Mouse (Mus musculus) heart, embryonic 15.5 days (tissue): ENCODE results near the gene Draxin. TPM values are rescaled to one million over a fixed set of nuclear protein-coding genes. Genes with fewer than 3 reads are reported as not detected.

Experiments used
- ATAC-seq: fragments of 200-750 bp; cut with Nextera tagmentation; replicated peaks from 2 replicates; pipeline ENCODE4 v1.8.0; 2017; ENCODE audit warnings: low read depth, moderate TSS enrichment; ENCODE audit not compliant: insufficient number of reproducible peaks, insufficient read depth, low FRiP score
- H3K27ac ChIP-seq: fragments of 300-500 bp; sonication (generic); 2 replicates; pipeline ENCODE4 v1.5.1; 2015; ENCODE audit warnings: mild to moderate bottlenecking, inconsistent platforms
- H3K27me3 ChIP-seq: fragments of 300-500 bp; sonication (generic); 2 replicates; pipeline ENCODE4 v1.6.1; 2015; ENCODE audit warnings: inconsistent platforms
- H3K36me3 ChIP-seq: fragments of 300-500 bp; sonication (generic); 2 replicates; pipeline ENCODE4 v1.6.1; 2015; ENCODE audit warnings: mild to moderate bottlenecking, inconsistent platforms
- H3K4me1 ChIP-seq: fragments of 300-500 bp; sonication (generic); replicated peaks from 2 replicates; pipeline ENCODE4 v1.6.1; 2015; ENCODE audit warnings: inconsistent platforms
- H3K4me2 ChIP-seq: fragments of 300-500 bp; sonication (generic); 2 replicates; pipeline ENCODE4 v1.6.1; 2015; ENCODE audit warnings: inconsistent platforms, mild to moderate bottlenecking, moderate library complexity
- H3K4me3 ChIP-seq: fragments of 300-500 bp; sonication (generic); 2 replicates; pipeline ENCODE4 v1.5.1; 2015; ENCODE audit warnings: mild to moderate bottlenecking, inconsistent platforms
- H3K9ac ChIP-seq: fragments of 300-500 bp; sonication (generic); 2 replicates; pipeline ENCODE4 v1.6.1; 2015; ENCODE audit warnings: mild to moderate bottlenecking, inconsistent platforms
- H3K9me3 ChIP-seq: fragments of 300-500 bp; sonication (generic); replicated peaks from 2 replicates; pipeline ENCODE4 v1.6.1; 2016; ENCODE audit warnings: inconsistent platforms
- WGBS: fragments of 180-500 bp; shearing (Covaris S2); methylation state at CpG from one replicate; pipeline ENCODE4 v1.1.7; 2015; ENCODE audit warnings: mixed read lengths; 5-methylcytosine and 5-hydroxymethylcytosine counted together
- polyA plus RNA-seq: library from polyadenylated mRNA; unstranded; fragments of >200 nt; fragmentation: Nextera tagmentation; extraction: Ambion mirVana; gene quantifications from 2 replicates; pipeline ENCODE4 v1.2.1, GENCODE M21; 2015

Draxin gene
- polyA plus RNA-seq, 1 experiment from 2014 or later: not detected

- no peaks in the 10 kb centered on the region for H3K9me3 ChIP-seq
- no peaks in the 10 kb centered on the region for H3K27me3 ChIP-seq
- H3K36me3 ChIP-seq: no peaks in the 10 kb centered on the region
- peaks cover 12% of the 10 kb centered on the region for H3K4me1 ChIP-seq
- no peak overlapping the region for H3K4me3 ChIP-seq
- no peak overlapping the region for H3K27ac ChIP-seq
- 43% methylated on average over 9 of the region's 9 CpGs for WGBS
- H3K4me2 ChIP-seq: no peak overlapping the region
- ATAC-seq: no peak; the same call in 1 of the 2 replicates
- H3K9ac ChIP-seq: no peak overlapping the region
These were observed 64.1 kb downstream of the Draxin start for GRCm38 (mm10) chr4:148066401-148066744.

- H3K9ac ChIP-seq: no peak overlapping the region
- H3K9me3 ChIP-seq: no peaks in the 10 kb centered on the region
- H3K4me3 ChIP-seq: no peak overlapping the region
- H3K27ac ChIP-seq: no peak overlapping the region
- peaks cover 12% of the 10 kb centered on the region for H3K4me1 ChIP-seq
- 56% methylated on average over 6 of the region's 6 CpGs for WGBS
- ATAC-seq: no peak
- H3K36me3 ChIP-seq: no peaks in the 10 kb centered on the region
- no peak overlapping the region for H3K4me2 ChIP-seq
- no peaks in the 10 kb centered on the region for H3K27me3 ChIP-seq
These were observed 64.6 kb downstream of the Draxin start for GRCm38 (mm10) chr4:148065702-148066400.

GRCm38 (mm10) chr4:148061086-148061480 lies 69.4 kb downstream of the Draxin start:
- Histone ChIP-seq H3K4me1 (peaks cover 17% of the 10 kb centered on the region), H3K9me3 (no peaks in the 10 kb centered on the region), H3K4me2 (no peak overlapping the region), H3K4me3 (no peak overlapping the region), H3K27me3 (no peaks in the 10 kb centered on the region), H3K9ac (no peak overlapping the region), H3K27ac (no peak overlapping the region), H3K36me3 (peaks cover 15% of the 10 kb centered on the region)
- 86% methylated on average over 9 of the region's 9 CpGs for WGBS
- no peak for ATAC-seq

GRCm38 (mm10) chr4:148060120-148061085 lies 70.1 kb downstream of the Draxin start:
- no peak overlapping the region for H3K9ac ChIP-seq
- H3K4me3 ChIP-seq: no peak overlapping the region
- H3K27ac ChIP-seq: no peak overlapping the region
- no peaks in the 10 kb centered on the region for H3K27me3 ChIP-seq
- H3K9me3 ChIP-seq: no peaks in the 10 kb centered on the region
- peaks cover 22% of the 10 kb centered on the region for H3K36me3 ChIP-seq
- no peak overlapping the region for H3K4me2 ChIP-seq
- peaks cover 15% of the 10 kb centered on the region for H3K4me1 ChIP-seq
- no peak; the same call in 1 of the 2 replicates for ATAC-seq
- WGBS: 45% methylated on average over 13 of the region's 13 CpGs

- Histone ChIP-seq H3K4me3 (no peak overlapping the region), H3K27me3 (no peaks in the 10 kb centered on the region), H3K27ac (no peak overlapping the region), H3K4me1 (peaks cover 15% of the 10 kb centered on the region), H3K4me2 (no peak overlapping the region), H3K9me3 (no peaks in the 10 kb centered on the region), H3K9ac (no peak overlapping the region), H3K36me3 (peaks cover 31% of the 10 kb centered on the region)
- ATAC-seq: no peak
- 90% methylated on average over 6 of the region's 6 CpGs for WGBS
These were observed 71.5 kb downstream of the Draxin start for GRCm38 (mm10) chr4:148058993-148059392.

- ATAC-seq: no peak
- Histone ChIP-seq H3K4me2 (no peak overlapping the region), H3K27me3 (no peaks in the 10 kb centered on the region), H3K9me3 (no peaks in the 10 kb centered on the region), H3K4me3 (no peak overlapping the region), H3K36me3 (peaks cover 37% of the 10 kb centered on the region), H3K4me1 (peaks cover 15% of the 10 kb centered on the region), H3K27ac (no peak overlapping the region), H3K9ac (no peak overlapping the region)
- 84% methylated on average over 9 of the region's 9 CpGs for WGBS
These were observed 72.2 kb downstream of the Draxin start for GRCm38 (mm10) chr4:148058218-148058819.

- Histone ChIP-seq H3K27me3 (no peaks in the 10 kb centered on the region), H3K4me3 (no peak overlapping the region), H3K27ac (peak overlapping the region; percentile 76), H3K4me1 (peaks cover 15% of the 10 kb centered on the region), H3K9ac (no peak overlapping the region), H3K4me2 (no peak overlapping the region), H3K36me3 (peaks cover 43% of the 10 kb centered on the region), H3K9me3 (no peaks in the 10 kb centered on the region)
- ATAC-seq: no peak
- 57% methylated on average over 5 of the region's 5 CpGs for WGBS
These were observed 72.8 kb downstream of the Draxin start for GRCm38 (mm10) chr4:148057661-148058209.

GRCm38 (mm10) chr4:148056801-148057200 lies 73.7 kb downstream of the Draxin start:
- peaks cover 52% of the 10 kb centered on the region for H3K36me3 ChIP-seq
- H3K9me3 ChIP-seq: no peaks in the 10 kb centered on the region
- H3K4me2 ChIP-seq: no peak overlapping the region
- 60% methylated on average over 4 of the region's 4 CpGs for WGBS
- H3K27ac ChIP-seq: peak overlapping the region; percentile 76
- H3K4me1 ChIP-seq: peaks cover 15% of the 10 kb centered on the region
- ATAC-seq: peak; percentile 41
- no peaks in the 10 kb centered on the region for H3K27me3 ChIP-seq
- H3K9ac ChIP-seq: no peak overlapping the region
- no peak overlapping the region for H3K4me3 ChIP-seq

- Histone ChIP-seq H3K36me3 (peaks cover 58% of the 10 kb centered on the region), H3K27ac (peak overlapping the region; percentile 76)
These were observed 74.3 kb downstream of the Draxin start for GRCm38 (mm10) chr4:148056246-148056645.

GRCm38 (mm10) chr4:148054961-148055695 lies 75.4 kb downstream of the Draxin start:
- H3K4me2 ChIP-seq: no peak overlapping the region
- no peaks in the 10 kb centered on the region for H3K9me3 ChIP-seq
- H3K36me3 ChIP-seq: peaks cover 69% of the 10 kb centered on the region
- no peak overlapping the region for H3K4me3 ChIP-seq
- H3K9ac ChIP-seq: no peak overlapping the region
- H3K27ac ChIP-seq: no peak overlapping the region
- H3K27me3 ChIP-seq: no peaks in the 10 kb centered on the region
- ATAC-seq: no peak
- 92% methylated on average over 21 of the region's 21 CpGs for WGBS
- peaks cover 12% of the 10 kb centered on the region for H3K4me1 ChIP-seq

More at GRCm38 (mm10) chr4:148056246-148056645, 74.3 kb downstream of the Draxin start:
- no peak overlapping the region for H3K4me3 ChIP-seq
- no peak overlapping the region for H3K9ac ChIP-seq
- H3K27me3 ChIP-seq: no peaks in the 10 kb centered on the region
- no peak overlapping the region for H3K4me2 ChIP-seq
- no peaks in the 10 kb centered on the region for H3K9me3 ChIP-seq
- ATAC-seq: no peak
- H3K4me1 ChIP-seq: peaks cover 15% of the 10 kb centered on the region
- 84% methylated on average over 7 of the region's 7 CpGs for WGBS
